Mouse (Mus musculus): ENCODE measurements at regions not wholly inside any gene's neighbourhood (a gene's known extent, or its start where the extent isn't known, plus 50 kb on each side); places are given as distances from the start of the nearest gene placed in this dataset.
A peak's percentile ranks its signal among the peaks of the same experiment; 100 is the strongest.
"Not testable (repeated sequence)": the region's sequence is repeated elsewhere in the genome, so short reads cannot be mapped to it uniquely, and the experiment has no call there.

- H3K27me3 ChIP-seq (ENCODE audit: control insufficient read depth, insufficient read depth, low read depth, low read length); ATAC-seq; H3K4me2 ChIP-seq (ENCODE audit: low read length); H3K9ac ChIP-seq (ENCODE audit: low read depth, low read length); H3K4me3 ChIP-seq (ENCODE audit: low read depth, low read length); H3K36me3 ChIP-seq (ENCODE audit: control insufficient read depth, insufficient read depth, low read length); H3K27ac ChIP-seq (ENCODE audit: low read length); H3K4me1 ChIP-seq (ENCODE audit: control insufficient read depth, insufficient read depth, low read length): not testable (repeated sequence)
- 93% methylated on average over 20 of the region's 20 CpGs for WGBS
- H3K9me3 ChIP-seq (replicated peaks; ENCODE audit: control insufficient read depth, low read length, poor library complexity, severe bottlenecking) = peaks cover 16% of the 10 kb centered on the region
These were observed 79.6 kb downstream of the Gm10715 start for GRCm38 (mm10) chr9:3116311-3116710.

GRCm38 (mm10) chr9:3161181-3161580 lies 124.5 kb downstream of the Gm10715 start:
- Histone ChIP-seq H3K4me1 (ENCODE audit: control insufficient read depth, insufficient read depth, low read length) (no peaks in the 10 kb centered on the region), H3K27me3 (ENCODE audit: control insufficient read depth, insufficient read depth, low read depth, low read length) (no peaks in the 10 kb centered on the region), H3K4me3 (ENCODE audit: low read depth, low read length) (no peak overlapping the region), H3K36me3 (ENCODE audit: control insufficient read depth, insufficient read depth, low read length) (no peaks in the 10 kb centered on the region), H3K9ac (ENCODE audit: low read depth, low read length) (no peak overlapping the region), H3K27ac (ENCODE audit: low read length) (no peak overlapping the region), H3K4me2 (ENCODE audit: low read length) (no peak overlapping the region), H3K9me3 (replicated peaks; ENCODE audit: control insufficient read depth, low read length, poor library complexity, severe bottlenecking) (peaks cover 31% of the 10 kb centered on the region)
- no peak for ATAC-seq

- ATAC-seq = no peak
- no peak overlapping the region for H3K9ac ChIP-seq (ENCODE audit: low read depth, low read length)
- no peak overlapping the region for H3K27ac ChIP-seq (ENCODE audit: low read length)
- H3K36me3 ChIP-seq (ENCODE audit: control insufficient read depth, insufficient read depth, low read length) = no peaks in the 10 kb centered on the region
- no peaks in the 10 kb centered on the region for H3K4me1 ChIP-seq (ENCODE audit: control insufficient read depth, insufficient read depth, low read length)
- no peak overlapping the region for H3K4me3 ChIP-seq (ENCODE audit: low read depth, low read length)
- no peak overlapping the region for H3K4me2 ChIP-seq (ENCODE audit: low read length)
- H3K27me3 ChIP-seq (ENCODE audit: control insufficient read depth, insufficient read depth, low read depth, low read length) = no peaks in the 10 kb centered on the region
- peaks cover 16% of the 10 kb centered on the region; the same call in 1 of the 2 replicates for H3K9me3 ChIP-seq (replicated peaks; ENCODE audit: control insufficient read depth, low read length, poor library complexity, severe bottlenecking)
These were observed 147.7 kb downstream of the Gm10715 start for GRCm38 (mm10) chr9:3184343-3184742.

- H3K9me3 ChIP-seq (replicated peaks; ENCODE audit: control insufficient read depth, low read length, poor library complexity, severe bottlenecking) = peaks cover 11% of the 10 kb centered on the region
- H3K4me2 ChIP-seq (ENCODE audit: low read length) = no peak overlapping the region
- H3K27me3 ChIP-seq (ENCODE audit: control insufficient read depth, insufficient read depth, low read depth, low read length) = no peaks in the 10 kb centered on the region
- no peak overlapping the region for H3K9ac ChIP-seq (ENCODE audit: low read depth, low read length)
- no peak overlapping the region for H3K27ac ChIP-seq (ENCODE audit: low read length)
- no peaks in the 10 kb centered on the region for H3K36me3 ChIP-seq (ENCODE audit: control insufficient read depth, insufficient read depth, low read length)
- no peak for ATAC-seq
- H3K4me1 ChIP-seq (ENCODE audit: control insufficient read depth, insufficient read depth, low read length) = no peaks in the 10 kb centered on the region
- H3K4me3 ChIP-seq (ENCODE audit: low read depth, low read length) = no peak overlapping the region
- 44% methylated on average over 33 of the region's 33 CpGs for WGBS
These were observed 135.6 kb upstream of the Alkbh8 start for GRCm38 (mm10) chr9:3199151-3200018.

- not testable (repeated sequence) for H3K4me3 ChIP-seq (ENCODE audit: low read depth, low read length); H3K27ac ChIP-seq (ENCODE audit: low read length); H3K4me2 ChIP-seq (ENCODE audit: low read length); H3K9ac ChIP-seq (ENCODE audit: low read depth, low read length); H3K36me3 ChIP-seq (ENCODE audit: control insufficient read depth, insufficient read depth, low read length); H3K27me3 ChIP-seq (ENCODE audit: control insufficient read depth, insufficient read depth, low read depth, low read length); H3K4me1 ChIP-seq (ENCODE audit: control insufficient read depth, insufficient read depth, low read length); ATAC-seq
- H3K9me3 ChIP-seq (replicated peaks; ENCODE audit: control insufficient read depth, low read length, poor library complexity, severe bottlenecking) = peaks cover 11% of the 10 kb centered on the region
- WGBS = 56% methylated on average over 16 of the region's 16 CpGs
These were observed 135.0 kb upstream of the Alkbh8 start for GRCm38 (mm10) chr9:3200019-3200347.

GRCm38 (mm10) chr9:3208120-3208519 lies 126.8 kb upstream of the Alkbh8 start:
- not testable (repeated sequence) for H3K9ac ChIP-seq (ENCODE audit: low read depth, low read length); H3K36me3 ChIP-seq (ENCODE audit: control insufficient read depth, insufficient read depth, low read length); H3K27me3 ChIP-seq (ENCODE audit: control insufficient read depth, insufficient read depth, low read depth, low read length); ATAC-seq; H3K27ac ChIP-seq (ENCODE audit: low read length); H3K4me2 ChIP-seq (ENCODE audit: low read length); H3K4me1 ChIP-seq (ENCODE audit: control insufficient read depth, insufficient read depth, low read length); H3K4me3 ChIP-seq (ENCODE audit: low read depth, low read length); H3K9me3 ChIP-seq (replicated peaks; ENCODE audit: control insufficient read depth, low read length, poor library complexity, severe bottlenecking)
- WGBS = 88% methylated on average over 1 of the region's 1 CpGs

- 68% methylated on average over 10 of the region's 10 CpGs for WGBS
- Histone ChIP-seq H3K4me2 (ENCODE audit: low read length) (no peak overlapping the region), H3K9me3 (replicated peaks; ENCODE audit: control insufficient read depth, low read length, poor library complexity, severe bottlenecking) (peaks cover 14% of the 10 kb centered on the region; the same call in 1 of the 2 replicates), H3K4me3 (ENCODE audit: low read depth, low read length) (no peak overlapping the region), H3K27ac (ENCODE audit: low read length) (no peak overlapping the region), H3K9ac (ENCODE audit: low read depth, low read length) (no peak overlapping the region), H3K36me3 (ENCODE audit: control insufficient read depth, insufficient read depth, low read length) (no peaks in the 10 kb centered on the region), H3K4me1 (ENCODE audit: control insufficient read depth, insufficient read depth, low read length) (no peaks in the 10 kb centered on the region), H3K27me3 (ENCODE audit: control insufficient read depth, insufficient read depth, low read depth, low read length) (no peaks in the 10 kb centered on the region)
- peak; percentile 99 for ATAC-seq
These were observed 76.3 kb upstream of the Alkbh8 start for GRCm38 (mm10) chr9:3258396-3259300.

GRCm38 (mm10) chr9:3260181-3260580 lies 74.8 kb upstream of the Alkbh8 start:
- no peak for ATAC-seq
- Histone ChIP-seq H3K9me3 (replicated peaks; ENCODE audit: control insufficient read depth, low read length, poor library complexity, severe bottlenecking) (peaks cover 14% of the 10 kb centered on the region; the same call in 1 of the 2 replicates), H3K4me2 (ENCODE audit: low read length) (no peak overlapping the region), H3K27me3 (ENCODE audit: control insufficient read depth, insufficient read depth, low read depth, low read length) (no peaks in the 10 kb centered on the region), H3K4me3 (ENCODE audit: low read depth, low read length) (no peak overlapping the region), H3K4me1 (ENCODE audit: control insufficient read depth, insufficient read depth, low read length) (no peaks in the 10 kb centered on the region), H3K36me3 (ENCODE audit: control insufficient read depth, insufficient read depth, low read length) (no peaks in the 10 kb centered on the region), H3K27ac (ENCODE audit: low read length) (no peak overlapping the region), H3K9ac (ENCODE audit: low read depth, low read length) (no peak overlapping the region)
- 70% methylated on average over 5 of the region's 5 CpGs for WGBS

GRCm38 (mm10) chr9:3260860-3261259 lies 74.1 kb upstream of the Alkbh8 start:
- no peak for ATAC-seq
- Histone ChIP-seq H3K4me2 (ENCODE audit: low read length) (no peak overlapping the region), H3K27me3 (ENCODE audit: control insufficient read depth, insufficient read depth, low read depth, low read length) (no peaks in the 10 kb centered on the region), H3K4me1 (ENCODE audit: control insufficient read depth, insufficient read depth, low read length) (no peaks in the 10 kb centered on the region), H3K9ac (ENCODE audit: low read depth, low read length) (no peak overlapping the region), H3K9me3 (replicated peaks; ENCODE audit: control insufficient read depth, low read length, poor library complexity, severe bottlenecking) (peaks cover 14% of the 10 kb centered on the region; the same call in 1 of the 2 replicates), H3K4me3 (ENCODE audit: low read depth, low read length) (no peak overlapping the region), H3K36me3 (ENCODE audit: control insufficient read depth, insufficient read depth, low read length) (no peaks in the 10 kb centered on the region), H3K27ac (ENCODE audit: low read length) (no peak overlapping the region)
- 85% methylated on average over 2 of the region's 2 CpGs for WGBS
